Mouse (Mus musculus) ES-Bruce4 (cell line): ENCODE measurements around the gene Sptbn1. TPM values are rescaled to one million over a fixed set of nuclear protein-coding genes. Genes with fewer than 3 reads are reported as not detected.

Experiments used
- H3K27ac ChIP-seq: 2 replicates; pipeline ENCODE4 v1.5.1; 2012; ENCODE audit warnings: low read length, inconsistent platforms; ENCODE audit not compliant: insufficient read depth
- H3K27me3 ChIP-seq: 2 replicates; pipeline ENCODE4 v1.6.1; 2012; ENCODE audit warnings: mild to moderate bottlenecking, low read length, inconsistent platforms; ENCODE audit not compliant: control insufficient read depth, poor library complexity, insufficient read depth, severe bottlenecking
- H3K36me3 ChIP-seq: 2 replicates; pipeline ENCODE4 v1.6.1; 2012; ENCODE audit warnings: inconsistent platforms, mild to moderate bottlenecking, low read length, moderate library complexity; ENCODE audit not compliant: control insufficient read depth, poor library complexity, insufficient read depth, severe bottlenecking
- H3K4me1 ChIP-seq: one replicate; pipeline ENCODE4 v1.8.1; 2011; ENCODE audit warnings: low read length; ENCODE audit not compliant: control insufficient read depth, insufficient read depth
- H3K4me3 ChIP-seq: 2 replicates; pipeline ENCODE4 v1.5.1; 2011; ENCODE audit warnings: low read depth, mild to moderate bottlenecking, low read length
- H3K9ac ChIP-seq: 2 replicates; pipeline ENCODE4 v1.6.1; 2012; ENCODE audit warnings: low read depth, mild to moderate bottlenecking, inconsistent platforms; ENCODE audit not compliant: poor library complexity, severe bottlenecking
- H3K9me3 ChIP-seq: replicated peaks from 2 replicates; pipeline ENCODE4 v1.6.1; 2012; ENCODE audit warnings: mild to moderate bottlenecking, low read length, inconsistent platforms; ENCODE audit not compliant: control insufficient read depth, poor library complexity, insufficient read depth, severe bottlenecking
- CTCF ChIP-seq: IDR thresholded peaks from one replicate; pipeline ENCODE4 v1.8.1; 2011; ENCODE audit warnings: low read depth, low read length
- EP300 ChIP-seq: IDR thresholded peaks from 2 replicates; pipeline ENCODE4 v1.6.1; 2011; ENCODE audit warnings: low read depth, low read length; ENCODE audit not compliant: insufficient read depth
- POLR2A ChIP-seq: IDR thresholded peaks from one replicate; pipeline ENCODE4 v1.8.1; 2011; ENCODE audit warnings: low read length; ENCODE audit not compliant: insufficient read depth
- polyA plus RNA-seq: library from polyadenylated mRNA; stranded (reverse); fragments of >200 nt; gene quantifications from 2 replicates; pipeline ENCODE4 v1.2.4, GENCODE M21; 2011; ENCODE audit warnings: low read depth; ENCODE audit not compliant: missing spikeins, insufficient read depth, insufficient read length

The Sptbn1 gene
- polyA plus RNA-seq, 1 experiment, result 147 TPM

DNA sequence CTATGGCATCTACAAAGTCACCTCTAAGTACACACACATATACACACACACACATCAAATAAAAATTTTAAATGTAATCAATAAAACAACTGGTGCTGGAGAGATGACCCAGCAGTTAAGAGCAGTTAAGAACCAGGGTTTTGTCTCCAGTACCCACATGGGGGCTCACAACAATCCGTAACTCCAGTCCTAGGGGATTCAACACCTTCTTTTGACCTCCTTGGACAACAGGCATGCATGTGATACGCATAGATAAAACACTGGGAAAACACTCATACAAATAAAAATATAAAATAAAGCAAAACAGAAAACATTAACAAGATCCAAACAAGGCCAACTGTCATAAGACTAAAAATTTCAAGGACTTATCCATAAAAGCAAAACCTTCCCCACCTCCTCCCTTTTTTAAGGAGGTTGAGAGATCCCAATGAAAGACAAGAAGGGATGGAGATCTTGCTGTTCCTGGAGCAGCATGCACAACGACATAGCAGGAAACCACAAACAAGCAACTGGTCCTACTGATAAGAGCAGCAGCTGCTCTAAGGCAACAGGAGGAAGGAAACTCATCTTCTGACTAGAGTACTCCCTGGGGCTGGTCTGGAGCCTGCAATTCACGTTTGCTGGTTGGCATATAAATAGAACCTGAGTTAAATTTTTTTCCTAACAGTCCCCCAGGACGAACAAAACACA lies 102.0 kb downstream of the Sptbn1 start:
- Histone ChIP-seq H3K36me3 (no peaks in the 10 kb centered on the region), H3K9ac (no peak overlapping the region), H3K9me3 (no peaks in the 10 kb centered on the region), H3K4me3 (no peak overlapping the region), H3K27ac (no peak overlapping the region), H3K4me1 (peaks cover 2% of the 10 kb centered on the region), H3K27me3 (no peaks in the 10 kb centered on the region)
- TF ChIP-seq POLR2A, result no peak
- TF ChIP-seq EP300, result no peak
- TF ChIP-seq CTCF, result no peak

DNA sequence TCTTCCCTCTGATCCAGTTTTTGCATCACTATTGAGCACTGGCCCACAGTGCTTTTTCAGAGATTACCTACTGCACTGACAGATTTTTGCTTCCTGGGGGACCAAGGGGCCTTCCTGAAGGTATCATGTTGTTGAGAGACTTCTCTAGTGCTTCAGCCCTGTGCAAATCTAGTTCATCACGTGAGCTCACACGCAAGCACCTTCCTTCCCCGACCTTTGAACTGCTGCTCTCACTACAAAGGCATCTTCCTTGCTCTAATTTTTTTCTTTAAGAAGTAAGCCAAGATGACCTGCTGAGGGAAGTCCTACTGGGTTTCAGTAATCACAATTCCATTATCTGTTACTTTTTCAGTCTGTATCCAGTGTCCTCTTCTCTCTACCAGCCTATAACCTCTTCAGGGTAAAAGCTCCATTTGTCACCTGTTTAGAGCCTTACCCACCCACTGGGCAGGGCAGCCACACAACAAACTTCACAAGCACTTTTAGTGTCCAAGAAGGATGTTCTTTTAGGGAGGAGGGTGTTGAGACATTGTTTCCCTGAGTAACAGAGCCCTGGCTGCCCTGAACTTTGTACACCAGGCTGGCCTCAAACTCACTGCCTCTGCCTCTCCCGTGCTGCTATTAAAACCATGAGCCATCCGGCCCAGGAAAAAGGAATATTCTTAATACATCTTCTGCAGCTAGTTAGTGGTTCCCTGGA lies 103.3 kb downstream of the Sptbn1 start:
- no peak for TF ChIP-seq POLR2A
- TF ChIP-seq CTCF, result no peak
- TF ChIP-seq EP300, result no peak
- Histone ChIP-seq H3K36me3 (no peaks in the 10 kb centered on the region), H3K9ac (no peak overlapping the region), H3K9me3 (no peaks in the 10 kb centered on the region), H3K4me3 (no peak overlapping the region), H3K27me3 (no peaks in the 10 kb centered on the region), H3K27ac (no peak overlapping the region), H3K4me1 (peaks cover 2% of the 10 kb centered on the region)

DNA sequence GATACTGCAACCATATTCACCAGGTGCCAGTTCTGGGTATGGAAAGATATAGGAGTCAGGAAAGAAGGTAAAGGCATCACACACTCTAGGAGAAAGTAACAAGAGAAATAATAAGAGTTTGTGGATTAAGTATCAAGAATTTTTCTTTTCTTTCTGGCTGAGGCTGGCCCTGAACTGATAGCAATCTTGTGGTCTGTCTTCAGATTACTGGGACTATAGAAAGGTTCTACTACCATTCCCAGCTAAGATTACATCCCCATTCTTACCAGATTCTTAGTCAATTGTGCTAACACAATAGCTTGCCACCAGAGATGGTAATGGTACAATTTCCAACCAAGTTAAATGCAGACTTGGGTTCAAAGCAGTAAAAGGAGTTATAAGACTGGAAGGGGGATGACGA lies 104.1 kb downstream of the Sptbn1 start:
- Histone ChIP-seq H3K9me3 (no peaks in the 10 kb centered on the region), H3K4me3 (no peak overlapping the region), H3K4me1 (peaks cover 4% of the 10 kb centered on the region), H3K27ac (no peak overlapping the region), H3K36me3 (peaks cover under 1% of the 10 kb centered on the region; the same call in 1 of the 2 replicates), H3K27me3 (no peaks in the 10 kb centered on the region), H3K9ac (no peak overlapping the region)
- TF ChIP-seq POLR2A (no peak), CTCF (no peak), EP300 (no peak)

DNA sequence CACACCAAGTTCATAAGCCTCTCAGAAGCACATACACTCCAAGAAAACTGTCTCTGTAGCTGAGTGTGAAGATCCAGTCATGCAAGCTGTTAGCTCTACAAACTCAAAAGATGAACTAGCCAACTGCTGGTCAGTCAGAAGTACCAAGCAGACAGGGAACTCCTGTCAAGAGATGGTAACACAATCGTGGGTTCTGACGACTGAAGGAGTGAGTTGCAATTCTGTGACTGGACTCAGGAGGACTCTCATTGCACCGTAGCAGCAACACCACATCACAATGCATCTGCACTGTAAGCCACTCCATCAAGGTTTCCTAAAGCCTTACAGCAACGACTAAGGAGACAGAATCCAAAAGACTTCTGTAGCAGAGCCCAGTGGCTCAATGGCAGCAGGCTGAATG lies 104.9 kb downstream of the Sptbn1 start:
- no peak for TF ChIP-seq POLR2A
- no peak for TF ChIP-seq EP300
- no peak for TF ChIP-seq CTCF
- H3K4me1 ChIP-seq, result peaks cover 4% of the 10 kb centered on the region
- no peak overlapping the region for H3K4me3 ChIP-seq
- H3K9me3 ChIP-seq, result no peaks in the 10 kb centered on the region
- peaks cover 2% of the 10 kb centered on the region; the same call in 1 of the 2 replicates for H3K36me3 ChIP-seq
- H3K27me3 ChIP-seq, result no peaks in the 10 kb centered on the region
- H3K27ac ChIP-seq, result no peak overlapping the region
- H3K9ac ChIP-seq, result no peak overlapping the region

GRCm38 (mm10) chr11:30161744-30162143 lies 106.2 kb downstream of the Sptbn1 start:
- Histone ChIP-seq H3K27ac (peak overlapping the region; percentile 70; the same call in 1 of the 2 replicates), H3K36me3 (peaks cover 2% of the 10 kb centered on the region; the same call in 1 of the 2 replicates), H3K4me3 (no peak overlapping the region), H3K9ac (no peak overlapping the region), H3K4me1 (peaks cover 5% of the 10 kb centered on the region), H3K9me3 (no peaks in the 10 kb centered on the region), H3K27me3 (no peaks in the 10 kb centered on the region)
- TF ChIP-seq EP300 (no peak), POLR2A (no peak), CTCF (no peak)

GRCm38 (mm10) chr11:30161173-30161650 lies 106.8 kb downstream of the Sptbn1 start:
- Histone ChIP-seq H3K27ac (peak overlapping the region; percentile 70), H3K9me3 (no peaks in the 10 kb centered on the region), H3K4me3 (no peak overlapping the region), H3K4me1 (peaks cover 5% of the 10 kb centered on the region), H3K36me3 (peaks cover 2% of the 10 kb centered on the region), H3K27me3 (no peaks in the 10 kb centered on the region), H3K9ac (no peak overlapping the region)
- no peak for TF ChIP-seq CTCF
- TF ChIP-seq POLR2A, result no peak
- TF ChIP-seq EP300, result no peak
